Mouse (Mus musculus) B cell, adult 67 days (primary cell): ENCODE results near the gene Unc45a. TPM values are rescaled to one million over a fixed set of nuclear protein-coding genes. Genes with fewer than 3 reads are reported as not detected.

Experiments
- total RNA-seq, 2 experiments: library from RNA; stranded (reverse); gene quantifications; 4 replicates each; pipeline ENCODE4 v1.2.4; 2023

Unc45a gene
- 10 to 100 TPM; 78.5 to 99.3 TPM for total RNA-seq

GRCm38 (mm10) chr7:80340793-80341192 is at the start of gene Unc45a:
TSS of gene Unc45a (minus strand) at chr7:80341005.

GRCm38 (mm10) chr7:80387633-80388543 is 47.1 kb upstream of the Unc45a start, which contains the start of gene Fes:
TSS of gene Fes (minus strand) at chr7:80387946.

DNA sequence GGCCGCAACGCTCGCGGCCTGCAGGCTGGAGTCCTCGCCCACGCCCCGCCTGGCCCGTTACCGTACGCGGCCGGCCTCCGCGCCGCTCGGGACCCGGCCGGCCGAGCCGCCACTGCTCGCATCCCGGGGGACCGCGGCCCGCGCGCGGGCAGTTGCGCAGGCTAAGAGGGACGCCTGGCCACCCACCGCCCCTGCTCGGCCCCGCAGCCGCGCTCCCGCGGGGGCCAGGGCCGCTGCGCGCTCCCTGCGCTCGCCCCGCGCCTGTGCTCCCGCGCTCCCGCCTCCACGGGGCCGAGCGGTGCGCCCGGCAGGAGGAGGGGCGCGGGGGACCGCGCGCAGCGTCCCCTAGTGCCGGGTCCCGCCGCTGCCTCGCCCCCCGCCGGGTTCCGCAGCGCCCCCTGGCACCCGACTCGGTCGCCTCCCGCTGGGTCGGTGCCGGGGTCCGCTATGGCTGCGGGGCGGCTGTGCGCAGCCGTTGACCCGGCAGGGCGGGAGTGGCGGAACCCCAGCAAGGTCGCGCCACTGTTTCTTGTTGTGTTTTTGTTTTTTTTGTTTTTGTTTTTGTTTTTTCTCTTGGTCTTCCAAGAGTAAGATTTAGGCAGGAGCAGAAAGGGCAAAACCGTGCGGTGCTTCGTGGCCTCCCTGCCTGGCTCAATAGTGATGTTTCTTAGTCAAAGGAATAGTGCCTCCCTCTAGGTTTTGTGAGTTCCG is 30.4 kb upstream of the Unc45a start, which contains the start of gene Man2a2:
Gene Man2a2 (minus strand): TSS at position 335 of the 711 bp plus-strand sequence.

DNA sequence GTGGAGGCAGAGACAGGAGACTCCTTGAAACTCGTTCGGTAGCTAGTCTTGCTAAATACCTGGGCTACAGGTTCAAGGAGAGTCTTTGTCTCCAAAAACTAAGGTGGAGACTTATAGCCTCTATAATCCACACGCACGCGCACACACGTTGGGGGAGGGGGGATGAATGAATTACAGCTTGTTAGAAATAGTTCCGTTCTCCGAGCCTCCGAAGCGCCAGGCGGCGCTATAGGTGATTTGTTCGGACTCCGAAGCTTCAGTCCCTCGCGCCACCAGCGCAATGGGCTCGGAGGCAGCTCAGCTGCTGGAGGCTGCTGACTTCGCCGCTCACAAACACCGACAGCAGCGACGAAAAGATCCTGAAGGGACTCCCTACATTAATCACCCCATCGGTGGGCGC is 2.1 kb upstream of the Unc45a start, which contains the start of gene Hddc3:
Gene Hddc3 (plus strand): TSS at position 247 of the 400 bp plus-strand sequence.

DNA sequence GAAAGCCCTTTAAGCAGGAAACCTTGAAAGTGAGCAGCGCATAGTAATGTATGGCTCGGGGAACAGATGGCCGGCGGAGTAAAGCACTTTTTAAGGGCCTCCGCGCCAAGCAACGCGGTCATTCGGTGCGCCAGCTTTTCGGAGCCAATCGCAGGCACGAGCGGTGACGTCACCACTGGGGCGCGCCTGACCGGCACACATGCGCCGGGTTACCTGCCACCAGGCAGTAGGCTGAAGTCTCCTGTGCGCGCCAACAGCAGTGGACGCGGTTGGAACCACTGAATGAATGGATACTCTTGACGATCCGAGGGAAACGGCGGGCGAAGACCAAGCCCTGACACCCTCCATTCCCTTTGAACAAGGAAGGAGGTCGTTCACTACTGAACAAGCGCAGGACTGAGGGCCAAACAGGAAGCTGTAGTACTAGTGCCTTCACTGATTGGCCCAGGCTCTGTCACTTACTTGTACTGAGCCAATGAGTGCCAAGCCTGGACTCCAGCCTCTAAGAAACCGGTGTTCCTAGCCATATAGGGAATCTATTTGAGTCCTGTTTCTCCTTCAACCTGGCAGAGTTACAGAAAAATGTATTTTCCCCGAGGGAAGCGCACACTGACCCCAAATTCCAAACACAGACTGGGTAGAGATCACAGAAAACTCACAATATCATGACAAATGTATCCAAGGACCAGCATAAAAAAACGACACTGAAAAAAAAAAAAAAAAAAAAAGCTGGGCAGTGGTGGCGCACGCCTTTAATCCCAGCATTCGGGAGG is 16.6 kb downstream of the Unc45a start, which contains the start of gene Rccd1:
Gene Rccd1 (minus strand): TSS at position 412 of the 773 bp plus-strand sequence.

GRCm38 (mm10) chr7:80294062-80294763 is 46.6 kb downstream of the Unc45a start, which contains the start of gene Prc1:
TSS of gene Prc1 (plus strand) at chr7:80294450.

Other genes starting within 250 kb of the Unc45a start
- 10 to 100 TPM; 32.8 to 34.5 TPM for gene Idh2, start 225.6 kb downstream of the Unc45a start, total RNA-seq
- gene Sema4b, start 154.2 kb downstream of the Unc45a start, total RNA-seq = 100 to 1,000 TPM; 172 to 180 TPM
- gene Cib1, start 108.2 kb downstream of the Unc45a start, total RNA-seq = 100 to 1,000 TPM; 103 to 112 TPM
- gene Gdpgp1, start 108.1 kb downstream of the Unc45a start, total RNA-seq = 10 to 100 TPM in 1 of 2 experiments, 1 to 10 TPM in 1; 6.9 to 11.5 TPM
- gene Ttll13, start 94.6 kb downstream of the Unc45a start, total RNA-seq = 1 to 10 TPM; 1.9 to 2.0 TPM
- gene Ngrn, start 79.8 kb downstream of the Unc45a start, total RNA-seq = 10 to 100 TPM; 19.2 to 23.1 TPM
- 10 to 100 TPM; 35.4 to 36.0 TPM for gene Vps33b, start 71.4 kb downstream of the Unc45a start, total RNA-seq
- gene Prc1, start 46.6 kb downstream of the Unc45a start, total RNA-seq = 1 to 10 TPM; 6.4 to 6.6 TPM
- gene Rccd1, start 16.6 kb downstream of the Unc45a start, total RNA-seq = 10 to 100 TPM; 32.9 to 35.2 TPM
- gene Hddc3, start 2.1 kb upstream of the Unc45a start, total RNA-seq = 10 to 100 TPM; 10.4 to 31.2 TPM
- 100 to 1,000 TPM; 105 to 122 TPM for gene Man2a2, start 30.4 kb upstream of the Unc45a start, total RNA-seq
- gene Fes, start 46.9 kb upstream of the Unc45a start, total RNA-seq = 10 to 100 TPM; 30.1 to 41.4 TPM
- 10 to 100 TPM; 59.5 to 68.3 TPM for gene Furin, start 64.4 kb upstream of the Unc45a start, total RNA-seq
- gene Blm, start 194.1 kb upstream of the Unc45a start, total RNA-seq = 10 to 100 TPM; 12.5 to 18.9 TPM